Mouse (Mus musculus) liver, embryonic 14 days (tissue): ENCODE results near the gene Nxt1. TPM values are rescaled to one million over a fixed set of nuclear protein-coding genes. Genes with fewer than 3 reads are reported as not detected.

ENCODE experiments used
- polyA plus RNA-seq: library from polyadenylated mRNA; depleted of rRNA; stranded (reverse); fragments of >200 nt; gene quantifications from 2 replicates; pipeline ENCODE4 v1.2.3, GENCODE M21; 2012; rRNA removed

Nxt1 gene
- polyA plus RNA-seq = 41.6 and 46.7 TPM in 2 replicates

GRCm38 (mm10) chr2:148672199-148673096, at the start of gene Nxt1:
Gene Nxt1 (plus strand): TSS chr2:148672601.

GRCm38 (mm10) chr2:148680775-148681291, 8.4 kb downstream of the Nxt1 start, which contains the start of gene Gzf1:
Gene Gzf1 (plus strand): TSS chr2:148681023.

Other genes starting within 250 kb of the Nxt1 start
- 1.8 and 1.9 TPM in 2 replicates for gene Cd93, start 229.0 kb upstream of the Nxt1 start, polyA plus RNA-seq
- 5.4 and 5.9 TPM in 2 replicates for gene Gzf1, start 8.4 kb downstream of the Nxt1 start, polyA plus RNA-seq
- 0.33 and 0.38 TPM in 2 replicates for gene Napb, start 59.9 kb downstream of the Nxt1 start, polyA plus RNA-seq
- gene Cstl1, start 77.8 kb downstream of the Nxt1 start, polyA plus RNA-seq = not detected in 2 replicates
- gene Cst11, start 98.9 kb downstream of the Nxt1 start, polyA plus RNA-seq = not detected in 2 replicates
- gene 8030411F24Rik, start 109.4 kb downstream of the Nxt1 start, polyA plus RNA-seq = not detected in 2 replicates
- gene Cst12, start 116.8 kb downstream of the Nxt1 start, polyA plus RNA-seq = not detected in 2 replicates
- 0.08 and 0.09 TPM in 2 replicates for gene Cst8, start 126.2 kb downstream of the Nxt1 start, polyA plus RNA-seq
- gene Cst13, start 147.5 kb downstream of the Nxt1 start, polyA plus RNA-seq = not detected in 2 replicates
- 0.09 and 0.14 TPM in 2 replicates for gene Cst9, start 162.5 kb downstream of the Nxt1 start, polyA plus RNA-seq
- gene 9230104L09Rik, start 192.4 kb downstream of the Nxt1 start, polyA plus RNA-seq = not detected in 2 replicates
- gene Cst3, start 203.1 kb downstream of the Nxt1 start, polyA plus RNA-seq = 101 and 117 TPM in 2 replicates